Mouse (Mus musculus) ES-E14 (cell line): ENCODE measurements around the gene Rnft1.

Experiments
- CHD2 ChIP-seq: IDR thresholded peaks from 2 replicates; pipeline ENCODE4 v1.6.1; 2014; ENCODE audit warnings: mild to moderate bottlenecking, low read depth, low read length, inconsistent platforms
- HCFC1 ChIP-seq: IDR thresholded peaks from 2 replicates; pipeline ENCODE4 v1.6.1; 2012; ENCODE audit warnings: low read length, inconsistent platforms, borderline replicate concordance; ENCODE audit not compliant: insufficient read depth
- MAFK ChIP-seq: IDR thresholded peaks from 2 replicates; pipeline ENCODE4 v1.6.1; 2014; ENCODE audit warnings: mild to moderate bottlenecking, low read depth, low read length, inconsistent platforms; ENCODE audit not compliant: insufficient read depth
- ZC3H11A ChIP-seq: IDR thresholded peaks from 2 replicates; pipeline ENCODE4 v1.6.1; 2012; ENCODE audit warnings: low read depth, mild to moderate bottlenecking, inconsistent platforms, low read length, borderline replicate concordance
- ZNF384 ChIP-seq: IDR thresholded peaks from 2 replicates; pipeline ENCODE4 v1.6.1; 2012; ENCODE audit warnings: low read depth, low read length, inconsistent platforms

DNA sequence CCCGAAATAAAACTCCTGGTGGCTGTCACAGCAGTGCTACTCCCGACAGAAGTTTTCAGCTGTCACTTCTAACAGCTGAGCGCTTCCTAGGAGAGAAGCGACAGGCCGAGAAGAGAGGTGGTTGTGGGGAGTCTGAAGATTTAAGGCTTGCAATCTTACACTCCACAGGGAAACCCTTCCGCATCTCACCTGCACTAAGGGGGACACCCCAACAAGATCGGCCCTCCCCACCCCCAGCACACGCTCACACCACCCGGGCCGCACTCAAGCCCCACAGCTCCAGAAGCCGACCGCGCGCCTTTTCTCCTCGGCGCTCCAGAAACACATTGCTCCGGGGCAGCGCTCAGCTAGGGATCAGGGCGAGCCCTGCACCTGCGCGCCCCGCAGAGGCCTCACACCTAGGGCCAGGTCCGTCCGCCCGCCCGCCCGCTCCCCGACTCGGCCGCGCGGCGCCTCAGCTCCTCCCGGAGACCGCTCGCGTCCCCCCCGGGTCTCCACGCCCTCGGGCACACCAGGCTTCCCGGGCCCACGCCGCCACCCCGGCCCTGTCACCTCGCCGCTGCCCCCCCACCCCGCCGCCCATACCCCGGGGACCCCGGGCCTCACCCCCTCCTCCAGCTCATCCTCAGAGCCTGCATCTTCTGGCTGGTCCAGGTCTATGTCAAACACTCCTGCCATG is 59.6 kb downstream of the Rnft1 start:
- TF ChIP-seq MAFK (no peak), ZC3H11A (no peak), ZNF384 (no peak), HCFC1 (no peak), CHD2 (no peak)
